Mouse (Mus musculus): ENCODE data around the gene Mief2. TPM values are rescaled to one million over a fixed set of nuclear protein-coding genes. Genes with fewer than 3 reads are reported as not detected.

Gene Mief2
- total and polyA plus RNA-seq, 3 experiments, result 13.4 to 14.6 TPM; not detected in 1

GRCm38 (mm10) chr11:60700320-60701185 is 27.6 kb upstream of the Mief2 start (continued):
- TF ChIP-seq MYC (IDR thresholded peaks at IDR 0.05; ENCODE audit: low read depth, low read length) (0 out of 2 replicates have a peak, but pooled peaks have one; percentile 24), MAFK (IDR thresholded peaks at IDR 0.05; ENCODE audit: borderline replicate concordance, low read depth, low read length) (no peak), JUND (IDR thresholded peaks at IDR 0.05; ENCODE audit: low read depth, low read length) (no peak), RAD21 (IDR thresholded peaks at IDR 0.05; ENCODE audit: low read depth, low read length) (no peak), TAL1 (IDR thresholded peaks at IDR 0.05; ENCODE audit: low read length) (no peak)

GRCm38 (mm10) chr11:60701611-60702010 is 26.6 kb upstream of the Mief2 start:
- Histone ChIP-seq H3K36me3 (ENCODE audit: control insufficient read depth in 1 of 2, insufficient read depth in 2 of 2, low read length in 2 of 2) (peaks cover 0 to 10% of the 10 kb centered on the region in 2 experiments; a peak in 3 of 4 replicates), H3K4me1 (ENCODE audit: control insufficient read depth in 1 of 2, insufficient read depth in 2 of 2, low read length in 2 of 2) (peaks cover 8 to 16% of the 10 kb centered on the region in 2 experiments), H3K4me3 (ENCODE audit: control insufficient read depth in 1 of 2, insufficient read depth in 1 of 2, low read depth in 2 of 2, low read length in 2 of 2) (no peak overlapping the region), H3K27ac (ENCODE audit: control insufficient read depth, low read depth, low read length) (no peak overlapping the region), H3K9ac (ENCODE audit: control insufficient read depth, low read depth, low read length, poor library complexity, severe bottlenecking) (no peak overlapping the region), H3K79me2 (ENCODE audit: control insufficient read depth, insufficient read depth, low read length, poor library complexity) (peaks cover 4% of the 10 kb centered on the region; the same call in 1 of the 2 replicates), H3K9me3 (replicated peaks; ENCODE audit: insufficient read depth, low read length) (no peaks in the 10 kb centered on the region), H3K27me3 (ENCODE audit: control insufficient read depth in 1 of 2, insufficient read depth in 2 of 2, low read length in 2 of 2) (no peaks in the 10 kb centered on the region)
- no peak for DNase-seq (ENCODE audit: low read depth, low spot score)
- TF ChIP-seq TCF12 (IDR thresholded peaks at IDR 0.05; ENCODE audit: low read depth, low read length) (no peak), ETS1 (IDR thresholded peaks at IDR 0.05; ENCODE audit: low read depth, low read length) (no peak), GABPA (IDR thresholded peaks at IDR 0.05; ENCODE audit: low read depth, low read length) (no peak), RCOR1 (IDR thresholded peaks at IDR 0.05; ENCODE audit: low read depth, low read length) (no peak)

GRCm38 (mm10) chr11:60703131-60703530 is 25.1 kb upstream of the Mief2 start:
- Histone ChIP-seq H3K36me3 (ENCODE audit: control insufficient read depth in 1 of 2, insufficient read depth in 2 of 2, low read length in 2 of 2) (peaks cover 0 to 10% of the 10 kb centered on the region in 2 experiments; a peak in 3 of 4 replicates), H3K9me3 (replicated peaks; ENCODE audit: insufficient read depth, low read length) (no peaks in the 10 kb centered on the region), H3K9ac (ENCODE audit: control insufficient read depth, low read depth, low read length, poor library complexity, severe bottlenecking) (no peak overlapping the region), H3K4me1 (ENCODE audit: control insufficient read depth in 1 of 2, insufficient read depth in 2 of 2, low read length in 2 of 2) (peaks cover 8 to 16% of the 10 kb centered on the region in 2 experiments), H3K27ac (ENCODE audit: control insufficient read depth, low read depth, low read length) (no peak overlapping the region), H3K79me2 (ENCODE audit: control insufficient read depth, insufficient read depth, low read length, poor library complexity) (peaks cover 4% of the 10 kb centered on the region; the same call in 1 of the 2 replicates), H3K27me3 (ENCODE audit: control insufficient read depth in 1 of 2, insufficient read depth in 2 of 2, low read length in 2 of 2) (no peaks in the 10 kb centered on the region), H3K4me3 (ENCODE audit: control insufficient read depth in 1 of 2, insufficient read depth in 1 of 2, low read depth in 2 of 2, low read length in 2 of 2) (no peak overlapping the region)
- peak; percentile 76 for DNase-seq (ENCODE audit: low read depth, low spot score)
- no peak; the same call in 1 of the 2 replicates for TF ChIP-seq ZC3H11A (IDR thresholded peaks at IDR 0.05; ENCODE audit: low read depth, low read length)
- no peak for TF ChIP-seq NRF1 (IDR thresholded peaks at IDR 0.05; ENCODE audit: insufficient read depth, low read depth, low read length, poor library complexity, severe bottlenecking)
- no peak for TF ChIP-seq USF1 (IDR thresholded peaks at IDR 0.05; ENCODE audit: low read depth, low read length)
- no peak for TF ChIP-seq MEF2A (IDR thresholded peaks at IDR 0.05; ENCODE audit: extremely low read depth, insufficient replicate concordance, low read depth, low read length, poor library complexity, severe bottlenecking)
- no peak for TF ChIP-seq CHD1 (IDR thresholded peaks at IDR 0.05; ENCODE audit: low read depth, low read length)
- TF ChIP-seq EP300 (IDR thresholded peaks at IDR 0.05; ENCODE audit: low read depth in 1 of 2, low read length in 2 of 2), result no peak
- TF ChIP-seq MAZ (IDR thresholded peaks at IDR 0.05; ENCODE audit: low read depth, low read length), result peak; percentile 72; the same call in 1 of the 2 replicates
- no peak for TF ChIP-seq POLR2A (IDR thresholded peaks at IDR 0.05; ENCODE audit: control insufficient read depth in 1 of 2, insufficient read depth in 1 of 2, low read depth in 1 of 2, low read length in 2 of 2, poor library complexity in 1 of 2)
- no peak for TF ChIP-seq GATA1 (IDR thresholded peaks at IDR 0.05; ENCODE audit: low read depth, low read length)
- TF ChIP-seq KAT2A (conservative IDR thresholded peaks at IDR 0.05; ENCODE audit: low read depth, low read length), result no peak
- TF ChIP-seq JUND (IDR thresholded peaks at IDR 0.05; ENCODE audit: low read depth, low read length), result no peak
- no peak for TF ChIP-seq USF2 (IDR thresholded peaks at IDR 0.05; ENCODE audit: borderline replicate concordance in 1 of 2, insufficient read depth in 1 of 2, low read depth in 1 of 2, low read length in 2 of 2)
- no peak for TF ChIP-seq MAFK (IDR thresholded peaks at IDR 0.05; ENCODE audit: borderline replicate concordance, low read depth, low read length)
- TF ChIP-seq BHLHE40 (IDR thresholded peaks at IDR 0.05; ENCODE audit: borderline replicate concordance, low read depth, low read length), result peak; percentile 54
- TF ChIP-seq TCF12 (IDR thresholded peaks at IDR 0.05; ENCODE audit: low read depth, low read length), result no peak
- no peak for TF ChIP-seq ZKSCAN1 (IDR thresholded peaks at IDR 0.05; ENCODE audit: low read depth, low read length)
- no peak for TF ChIP-seq UBTF (IDR thresholded peaks at IDR 0.05; ENCODE audit: borderline replicate concordance, insufficient read depth, low read depth, low read length)
- TF ChIP-seq SIN3A (IDR thresholded peaks at IDR 0.05; ENCODE audit: low read length), result peak; percentile 52; the same call in 1 of the 2 replicates
- no peak for TF ChIP-seq POLR2AphosphoS5 (IDR thresholded peaks at IDR 0.05; ENCODE audit: borderline replicate concordance, low read depth, low read length)
- no peak for TF ChIP-seq GABPA (IDR thresholded peaks at IDR 0.05; ENCODE audit: low read depth, low read length)

Data from MEL (cell line).